Mouse (Mus musculus) ZHBTc4 (cell line): Measurements from ENCODE around the gene Dars2.
A peak's percentile ranks its signal among the peaks of the same experiment; 100 is the strongest.

Experiments
- DNase-seq: peaks from one replicate; pipeline ENCODE4 v3.0.0-alpha.2; 2011; ENCODE audit warnings: low read depth, low spot score

Dars2 gene

DNA sequence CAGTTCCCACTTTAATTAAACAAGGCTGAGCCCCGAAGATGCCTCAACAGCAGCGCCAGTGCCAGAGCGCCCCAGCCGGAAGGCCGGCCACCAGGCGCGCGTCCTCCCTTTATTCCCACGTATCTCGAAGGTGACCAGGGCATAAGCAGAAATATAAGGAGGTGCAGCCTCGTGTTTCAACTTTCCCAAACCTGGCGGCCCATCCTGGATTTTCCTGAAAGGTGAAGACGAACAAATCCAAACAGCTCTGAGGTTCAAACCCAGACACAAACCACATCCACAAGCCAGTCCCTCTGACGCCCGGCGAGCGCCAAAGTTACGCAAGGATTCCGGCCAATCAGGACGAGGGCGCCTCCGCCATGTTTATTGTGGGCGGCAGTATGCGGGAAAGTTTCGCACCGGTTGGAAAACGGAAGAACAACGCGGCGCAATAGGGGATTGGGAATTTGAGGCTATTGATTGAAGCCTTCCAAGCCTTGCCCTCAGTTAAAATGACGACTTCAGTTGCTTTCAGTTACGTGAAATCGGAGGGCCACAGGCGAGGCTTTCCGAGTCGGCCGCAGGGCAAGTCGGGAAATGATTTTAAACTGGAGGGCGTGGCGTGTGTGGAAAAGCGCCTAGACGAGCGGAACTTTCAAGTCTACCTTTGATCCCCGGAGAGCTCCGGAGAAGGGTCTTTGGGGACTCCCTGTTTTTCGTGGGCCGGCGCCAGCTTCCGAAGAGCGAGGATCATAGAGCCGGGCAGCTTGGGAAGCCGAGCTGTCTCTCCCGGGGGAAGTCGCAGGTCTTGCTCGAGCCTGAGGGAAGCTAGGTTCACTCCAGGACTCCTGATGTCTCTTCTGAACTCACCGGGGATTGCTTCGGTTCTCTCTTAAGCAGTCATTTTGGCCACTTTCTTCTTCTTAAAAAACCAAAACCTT, at the start of gene Dars2, which contains the start of gene Cenpl:
Dars2 (minus strand) TSS at position 307 of the 920 bp plus-strand sequence.
Cenpl (plus strand) TSS at position 362 of the 920 bp plus-strand sequence.
- DNase-seq, result peak; percentile 99

DNA sequence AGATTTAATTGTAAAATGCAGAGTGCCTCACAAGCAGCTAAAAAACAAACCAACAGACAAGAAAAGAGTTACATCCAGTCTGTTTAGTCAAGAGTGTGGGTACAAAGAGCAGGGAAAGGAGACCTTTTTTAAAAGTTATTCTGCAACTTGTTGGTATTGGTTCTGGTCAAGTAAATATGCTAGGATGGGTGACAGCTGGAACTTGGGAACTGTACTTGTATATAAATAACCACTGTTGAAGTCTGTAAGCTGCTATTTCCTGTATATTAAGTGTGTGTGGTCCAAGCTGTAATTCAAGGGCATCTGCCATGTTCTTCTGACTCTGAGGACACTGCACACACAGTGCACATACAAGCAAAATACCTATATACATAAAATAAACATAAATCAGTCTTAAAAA, 44.1 kb upstream of the Dars2 start:
- DNase-seq, result no peak

DNA sequence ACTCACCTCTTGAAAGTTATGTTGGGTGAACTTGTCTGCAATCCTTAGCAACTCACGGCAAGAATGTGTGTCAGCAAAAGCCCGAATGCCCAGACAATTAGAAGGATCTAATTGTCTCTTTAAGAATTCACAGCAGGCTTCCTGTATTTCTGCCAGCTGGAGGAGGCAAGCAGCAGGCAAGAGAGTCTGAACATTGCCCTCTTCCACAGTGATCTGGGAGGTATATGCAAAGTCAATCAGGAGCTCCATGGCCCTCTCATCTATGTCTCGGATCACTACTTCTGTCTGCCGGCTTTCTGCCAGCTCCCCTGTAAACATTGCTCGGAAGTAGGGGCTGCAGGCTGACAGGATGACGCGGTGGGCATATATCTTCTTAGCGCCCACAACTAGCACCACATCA, 38.8 kb upstream of the Dars2 start:
- peak; percentile 12 for DNase-seq

DNA sequence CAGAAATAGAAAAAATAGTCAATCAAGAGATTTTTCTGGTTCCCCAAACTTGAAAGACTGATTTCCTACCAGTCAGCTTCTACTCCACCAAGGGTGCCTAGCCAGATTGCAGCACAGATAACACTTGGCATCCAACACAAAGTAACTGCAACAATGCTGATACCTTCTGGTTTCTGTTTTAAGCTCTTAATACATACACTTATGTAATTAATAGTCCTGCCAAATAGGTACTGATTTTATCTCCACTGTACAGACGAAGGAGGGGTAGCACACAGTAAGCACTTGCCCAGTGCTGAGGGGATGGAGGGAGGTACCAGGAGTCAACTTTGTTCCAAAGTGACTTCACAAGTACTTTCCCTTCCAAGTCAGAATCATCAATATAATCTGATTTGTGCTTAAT, 33.4 kb upstream of the Dars2 start:
- no peak for DNase-seq

DNA sequence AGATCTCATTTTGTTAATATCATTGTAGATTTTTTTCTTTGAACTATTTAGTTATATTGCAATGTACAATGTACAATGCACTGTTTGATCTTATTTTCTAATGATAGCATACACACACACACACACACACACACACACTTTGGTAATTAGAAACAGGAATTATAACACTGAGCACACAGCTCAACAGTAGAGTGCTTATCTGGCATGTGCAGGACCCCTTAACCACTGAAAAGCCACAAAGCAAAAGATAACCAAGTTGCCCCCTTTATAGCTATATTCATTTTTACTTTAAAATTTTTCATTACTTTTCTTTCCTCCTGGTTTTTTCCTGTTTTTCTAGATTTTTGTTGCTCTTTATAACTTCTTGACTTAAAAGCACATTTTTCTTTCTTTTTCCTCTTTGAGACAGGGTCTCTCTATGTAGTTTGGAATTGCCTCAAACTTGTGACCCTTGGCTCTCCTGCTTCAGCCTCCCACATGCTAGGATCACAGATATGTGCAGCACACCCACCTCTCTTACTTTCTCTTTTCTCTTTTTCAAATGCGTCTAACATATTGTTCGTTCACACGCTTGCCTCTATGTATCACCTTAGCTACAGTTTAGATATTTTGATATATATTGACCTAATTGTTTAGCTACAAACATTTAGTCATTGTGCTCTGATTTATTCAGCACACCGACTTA, 29.4 kb upstream of the Dars2 start:
- no peak for DNase-seq

DNA sequence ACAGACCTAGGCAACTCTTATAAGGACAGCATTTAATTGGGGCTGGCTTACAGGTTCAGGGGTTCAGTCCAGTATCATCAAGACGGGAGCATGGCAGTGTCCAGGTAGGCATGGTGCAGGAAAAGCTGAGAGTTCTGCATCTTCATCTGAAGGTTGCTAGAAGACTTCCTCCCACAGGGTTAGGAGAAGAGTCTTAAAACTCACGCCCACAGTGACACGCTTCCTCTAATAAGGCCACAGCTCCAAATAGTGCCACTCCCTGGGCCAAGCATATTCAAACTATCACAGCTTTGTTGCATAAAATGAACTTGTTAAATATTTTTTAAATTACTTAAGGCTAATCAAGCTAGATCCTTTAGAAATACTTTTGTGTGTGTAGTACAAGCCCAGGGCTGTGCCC, 6.8 kb upstream of the Dars2 start:
- DNase-seq, result no peak

DNA sequence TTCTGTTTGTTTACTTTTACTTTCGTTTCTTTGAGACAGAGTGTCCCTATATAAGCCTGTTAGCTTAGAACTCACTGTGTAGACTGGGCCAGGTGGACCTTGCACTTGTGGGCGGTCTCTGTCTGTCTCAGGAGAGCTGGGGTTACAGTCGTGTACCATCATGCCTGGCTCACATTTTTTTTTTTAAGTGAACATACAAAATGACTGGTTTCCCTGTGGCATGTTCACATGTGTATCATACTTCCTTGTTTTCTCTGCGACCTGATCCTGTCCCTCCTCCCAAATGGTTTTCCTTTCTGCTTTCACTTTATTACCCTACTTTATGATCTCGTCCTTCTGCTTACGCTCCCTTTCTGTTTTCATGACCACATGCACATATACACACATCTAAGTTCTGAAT, 5.8 kb upstream of the Dars2 start:
- no peak for DNase-seq

DNA sequence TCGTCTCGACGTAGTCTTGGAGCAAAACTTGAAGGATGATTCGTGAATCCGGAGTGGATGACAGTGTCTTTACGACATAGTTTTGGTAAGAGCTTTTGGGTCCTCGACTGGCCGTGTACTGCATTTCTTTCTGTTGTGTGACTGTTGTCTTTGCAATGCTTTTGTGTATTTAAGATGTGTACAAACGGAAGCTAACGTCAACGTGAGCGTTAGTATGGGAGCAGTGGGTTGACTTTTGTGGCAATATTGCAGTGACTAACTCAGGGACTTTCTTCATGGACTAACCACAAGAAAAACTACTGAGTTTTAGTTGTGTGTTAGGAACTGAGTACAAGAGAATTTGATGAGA, 788 bp upstream of the Dars2 start:
- DNase-seq, result no peak

DNA sequence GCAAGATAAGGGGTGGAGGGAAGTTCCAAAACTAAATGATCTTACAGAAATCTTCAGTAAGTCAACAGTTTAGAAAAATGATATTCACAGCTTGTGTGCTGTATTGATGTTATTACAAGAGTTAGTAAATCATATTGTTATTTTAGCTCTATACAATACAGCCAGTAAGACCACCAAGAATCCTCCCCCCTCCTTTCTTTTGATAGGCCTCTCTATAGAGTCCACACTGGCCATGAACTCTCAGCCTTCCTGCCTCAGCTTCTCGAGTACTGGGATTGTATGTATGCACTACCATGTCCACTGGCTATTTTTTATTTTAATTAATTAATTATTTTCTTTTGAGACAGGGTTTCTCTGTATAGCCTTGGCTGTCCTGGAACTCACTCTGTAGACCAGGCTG, 7.1 kb downstream of the Dars2 start:
- DNase-seq, result no peak

DNA sequence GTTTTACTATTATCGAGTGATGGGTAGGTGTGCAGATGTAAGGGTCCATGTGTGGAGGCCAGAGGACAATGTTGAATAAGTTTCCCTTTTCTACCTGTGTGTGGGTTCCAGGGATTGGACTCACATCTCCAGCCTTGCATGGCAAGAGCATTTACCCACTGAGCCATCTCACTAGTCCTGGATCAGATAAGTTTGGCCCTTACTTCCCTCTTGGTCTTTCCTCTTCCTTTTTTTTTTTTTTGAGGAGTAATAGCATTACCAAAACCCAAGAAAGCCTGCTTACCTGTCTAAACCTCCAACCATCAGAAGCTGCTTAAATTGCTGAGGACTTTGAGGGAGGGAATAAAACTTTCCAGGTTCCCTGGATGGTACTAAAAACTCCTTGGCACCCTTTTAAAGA, 13.3 kb downstream of the Dars2 start:
- no peak for DNase-seq

DNA sequence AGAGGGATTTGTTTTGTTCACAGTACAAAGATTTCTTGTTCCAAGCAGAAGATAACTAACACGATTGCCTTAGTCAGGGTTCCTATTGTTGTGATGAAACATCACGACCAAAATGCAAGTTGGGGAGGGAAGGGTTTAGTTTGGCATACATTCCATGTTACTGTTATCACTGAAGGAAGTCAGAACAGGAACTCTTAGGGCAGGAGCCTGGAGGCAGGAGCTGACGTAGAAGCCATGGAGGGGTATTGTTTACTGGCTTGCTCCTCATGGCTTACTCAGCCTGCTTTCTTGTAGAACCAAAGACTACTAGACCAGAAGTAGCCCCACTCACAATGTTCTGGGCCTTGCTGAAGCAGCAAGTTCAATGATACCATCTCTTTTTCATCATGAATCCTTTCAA, 23.5 kb downstream of the Dars2 start:
- no peak for DNase-seq

DNA sequence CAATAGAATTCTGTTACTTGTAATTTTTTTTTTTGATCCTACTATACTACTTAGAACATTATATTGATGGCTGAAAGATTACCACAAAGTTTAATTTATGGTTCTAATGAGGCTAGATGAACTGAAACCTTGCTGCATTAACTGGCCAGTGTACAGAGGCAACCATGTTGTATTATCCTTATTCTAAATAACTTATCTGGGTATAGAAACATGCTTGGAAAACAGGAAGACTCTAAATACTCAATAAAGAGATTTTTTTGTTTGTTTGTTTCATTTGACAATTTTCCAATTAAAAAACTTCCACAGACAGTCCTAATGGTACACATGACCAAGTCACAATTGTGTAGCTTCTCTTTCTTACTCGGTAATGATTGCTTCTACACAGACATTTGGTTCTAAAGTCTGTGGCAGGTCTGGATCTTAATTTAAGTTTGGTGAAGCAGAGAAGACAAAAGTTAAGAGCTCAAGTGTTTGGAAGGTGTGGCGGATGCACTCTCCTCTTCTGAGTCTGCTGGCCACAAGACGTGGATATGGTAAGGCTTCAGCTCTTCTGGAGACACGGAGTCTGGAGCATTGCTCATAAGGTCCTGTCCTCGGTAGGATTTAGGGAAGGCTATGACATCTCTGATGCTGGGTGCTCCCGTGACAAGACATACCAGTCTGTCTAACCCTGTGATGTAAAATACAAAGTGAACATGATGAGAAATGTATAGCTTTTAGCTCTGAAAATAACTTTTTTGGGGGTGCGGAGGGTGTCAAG, 29.0 kb downstream of the Dars2 start:
- peak; percentile 34 for DNase-seq

DNA sequence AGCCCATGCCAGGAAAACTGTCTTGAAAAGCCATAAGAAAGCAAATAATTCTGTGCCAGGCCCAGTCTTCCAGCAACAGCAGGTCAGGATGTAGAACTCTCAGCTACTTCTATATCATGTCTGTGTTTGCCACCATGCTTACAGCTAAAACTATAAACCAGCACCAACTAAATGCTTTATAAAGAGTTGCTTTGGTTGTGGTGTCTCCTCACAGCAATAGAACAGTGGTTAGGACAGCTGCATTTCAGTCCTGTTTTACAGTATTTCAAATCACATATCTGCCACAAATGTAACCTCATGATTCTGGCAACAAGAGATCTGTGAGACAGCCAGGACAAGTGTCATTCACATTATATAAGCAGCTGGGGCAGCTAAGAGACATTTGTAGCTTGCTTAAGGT, 29.6 kb downstream of the Dars2 start:
- peak; percentile 74 for DNase-seq

DNA sequence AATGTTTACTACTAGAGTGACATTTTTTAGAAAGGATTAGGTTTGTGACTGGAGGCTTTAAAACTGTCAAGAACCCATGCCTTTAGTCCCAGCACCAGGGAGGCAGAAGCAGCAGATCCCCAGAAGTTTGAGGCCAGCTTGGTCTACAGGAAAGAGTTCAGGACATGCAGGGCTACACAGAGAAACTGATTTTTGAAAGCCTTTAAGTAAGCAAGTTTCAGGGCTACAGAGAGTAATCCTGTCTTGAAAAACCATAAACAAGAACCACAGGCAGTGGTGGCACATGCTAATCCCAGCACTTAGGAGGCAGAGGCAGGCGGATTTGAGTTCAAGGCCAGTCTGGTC, 30.1 kb downstream of the Dars2 start:
- peak; percentile 84 for DNase-seq

DNA sequence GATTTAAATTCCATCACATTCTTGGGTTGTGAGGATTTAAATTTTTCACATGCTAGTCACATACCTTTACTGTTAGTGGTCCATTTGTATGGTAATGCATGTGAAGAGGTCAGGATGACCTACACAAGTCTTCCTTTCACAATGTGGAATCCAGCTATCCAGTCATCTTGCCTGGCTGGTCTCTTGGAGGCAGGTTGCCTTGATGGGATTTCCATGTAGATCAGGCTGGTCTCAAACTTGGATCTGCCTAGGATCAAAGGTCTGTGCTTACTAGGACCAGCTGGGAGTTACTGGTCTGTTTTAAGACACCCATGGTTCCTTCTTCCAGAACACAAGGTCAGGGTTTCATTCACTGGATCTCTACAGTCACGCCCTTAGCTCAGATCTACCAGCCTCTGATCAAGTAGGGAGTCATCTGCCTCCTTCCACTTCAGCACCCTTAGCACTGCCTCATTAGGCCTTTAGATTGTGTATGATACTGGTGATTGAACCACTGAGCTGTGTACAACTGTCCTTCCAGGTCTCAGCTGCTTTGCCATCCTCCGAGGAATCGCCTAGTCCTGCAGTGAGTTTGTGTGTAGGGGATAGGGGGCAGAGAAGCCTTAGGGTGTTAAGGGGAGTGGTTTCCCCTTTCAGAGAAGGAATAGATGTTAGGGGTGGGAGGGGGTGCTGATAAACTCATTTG, 30.6 kb downstream of the Dars2 start:
- DNase-seq, result peak; percentile 91

DNA sequence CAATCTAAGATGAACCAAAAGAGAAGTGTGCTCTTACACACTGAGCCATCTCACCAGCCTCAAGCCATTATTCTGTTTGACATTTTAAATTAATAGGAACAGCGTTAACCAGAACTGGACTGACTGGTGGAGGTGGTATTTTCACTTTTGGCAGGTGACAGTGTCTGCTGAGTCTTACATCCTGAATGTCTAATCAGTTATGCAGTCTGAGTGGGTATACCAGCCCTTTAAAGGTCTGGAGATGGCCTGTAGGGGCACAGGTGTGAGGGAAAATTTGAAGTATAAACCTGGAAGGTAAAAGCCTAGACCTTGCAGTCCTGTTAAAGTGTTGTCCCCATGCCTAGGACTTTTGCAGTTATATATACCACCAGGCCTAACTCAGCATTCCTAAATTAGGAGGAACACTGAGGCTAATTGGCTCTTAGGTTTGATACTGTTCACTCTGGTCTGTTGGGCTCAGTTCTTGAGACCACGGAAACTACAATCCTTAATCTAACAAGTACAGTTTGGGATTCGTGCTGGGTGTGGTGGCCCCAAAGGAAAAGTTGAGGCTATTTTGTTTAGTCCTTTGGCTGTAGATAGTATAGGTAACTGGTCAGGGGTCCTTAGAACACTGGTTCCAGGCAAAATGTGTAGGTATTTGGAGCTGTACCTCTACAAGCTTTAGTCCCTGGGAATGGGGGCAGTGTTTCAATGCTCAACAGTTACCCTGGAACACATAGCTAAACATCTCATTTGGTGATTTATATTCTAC, 31.3 kb downstream of the Dars2 start:
- peak; percentile 55 for DNase-seq

DNA sequence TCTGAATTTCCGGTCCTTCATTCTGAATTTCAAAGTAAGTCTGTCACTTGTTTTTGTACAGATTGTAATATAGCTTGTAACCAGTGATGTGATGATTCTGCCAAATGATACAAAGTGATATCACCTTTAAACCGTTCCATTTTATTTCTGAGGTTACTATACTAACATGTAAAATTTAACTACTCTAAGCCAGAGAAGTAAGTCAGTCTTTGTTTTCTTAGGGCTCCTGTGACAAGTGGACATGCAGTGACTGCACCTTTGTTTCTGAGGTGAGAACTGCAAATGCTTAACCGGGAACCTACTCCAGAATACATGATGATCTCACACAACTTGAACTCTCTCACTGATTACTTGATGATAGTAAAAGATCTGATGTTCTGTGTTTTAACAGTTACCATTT, 32.5 kb downstream of the Dars2 start:
- peak; percentile 31 for DNase-seq

DNA sequence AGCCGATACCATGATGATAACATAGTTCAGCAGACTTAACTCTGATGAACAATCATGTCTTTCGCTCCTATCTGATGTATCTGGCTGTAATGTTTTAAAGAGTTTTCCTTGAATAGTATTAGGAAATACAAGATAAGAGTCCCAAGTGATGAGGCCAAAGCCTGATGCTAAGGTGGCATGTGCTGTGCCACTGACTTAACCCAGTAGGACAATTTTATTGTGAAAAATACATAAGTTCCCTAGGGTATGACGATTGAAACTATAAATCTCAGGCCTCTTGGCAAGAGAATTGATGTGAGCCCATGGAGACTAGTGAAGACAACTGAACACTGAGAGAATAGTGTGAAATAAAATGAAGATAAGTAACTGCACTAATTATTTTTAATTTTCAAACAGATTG, 32.9 kb downstream of the Dars2 start:
- DNase-seq, result peak; percentile 41

DNA sequence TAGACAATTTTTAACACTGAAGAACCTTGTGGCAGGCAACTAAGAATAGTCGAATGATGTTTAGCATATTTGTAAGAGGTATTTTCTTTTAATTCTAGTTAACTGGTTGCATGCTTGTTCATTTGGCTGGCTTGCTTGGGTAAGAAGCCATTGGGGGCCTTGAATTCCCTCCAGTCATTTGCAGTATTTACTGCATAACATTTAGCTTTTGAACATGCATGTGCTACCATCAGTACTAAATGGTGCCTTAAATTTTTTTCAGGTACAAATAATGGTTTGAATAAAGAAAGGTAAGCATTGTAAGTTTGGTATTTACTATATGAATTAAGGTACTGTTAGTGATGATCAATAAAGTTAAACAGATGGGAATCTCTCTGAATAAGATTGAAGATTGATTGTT, 33.4 kb downstream of the Dars2 start:
- DNase-seq, result peak; percentile 43

DNA sequence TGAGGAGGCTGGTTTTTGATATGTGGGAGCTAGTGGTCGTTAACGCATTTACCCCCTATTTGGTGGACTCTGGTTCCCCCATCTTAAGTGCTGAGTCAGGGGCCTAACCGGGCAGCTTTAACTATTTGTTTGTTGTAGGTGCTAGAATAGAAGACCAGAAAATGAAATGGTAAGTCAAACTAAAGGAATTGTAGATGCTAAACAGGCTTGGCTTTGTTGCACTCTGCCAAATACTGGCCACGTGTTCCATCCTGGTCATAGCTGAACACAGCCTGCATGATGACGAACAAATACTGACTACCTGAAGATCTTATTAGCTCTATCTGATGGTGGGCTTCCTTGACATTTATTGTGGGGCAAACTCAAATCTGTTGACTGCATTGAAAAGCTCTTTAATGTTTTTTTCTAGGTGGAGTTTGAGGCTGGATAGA, 34.0 kb downstream of the Dars2 start:
- DNase-seq, result peak; percentile 58

DNA sequence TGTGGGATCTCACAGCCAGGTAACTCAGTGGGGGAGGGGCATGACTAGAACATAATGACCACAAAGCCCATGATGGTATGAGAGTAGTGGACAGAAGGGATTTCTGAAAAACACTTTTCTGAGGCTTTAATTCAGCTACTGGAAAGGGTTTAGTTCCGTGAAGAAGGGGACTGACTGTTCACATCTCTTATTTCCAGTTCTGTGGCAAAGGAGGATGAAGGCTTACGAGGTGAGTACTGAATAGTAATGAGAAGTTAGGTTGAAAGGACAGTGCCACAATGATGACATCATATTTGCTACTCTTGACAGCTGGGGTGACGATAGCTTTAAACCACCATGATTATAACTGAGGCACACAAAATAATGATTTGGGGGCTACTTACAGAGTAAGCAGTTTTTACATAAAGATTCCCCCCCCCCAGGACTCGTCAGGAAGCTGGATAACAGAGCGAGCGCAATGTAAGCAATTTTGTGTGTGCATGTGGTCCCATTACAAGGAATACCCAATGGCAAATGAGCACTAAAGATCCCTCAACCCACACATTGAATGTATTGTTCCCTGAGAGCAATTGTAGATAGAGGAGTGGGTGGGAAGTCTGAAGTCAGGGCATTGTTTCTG, 34.6 kb downstream of the Dars2 start:
- peak; percentile 61 for DNase-seq
